Mouse (Mus musculus): ENCODE results near the gene Eda2r. TPM values are rescaled to one million over a fixed set of nuclear protein-coding genes. Genes with fewer than 3 reads are reported as not detected.

Eda2r gene
- polyA plus RNA-seq (2012; rRNA removed): 0.11 and 0.16 TPM in 2 replicates

GRCm38 (mm10) chrX:97377065-97377421, at the start of gene Eda2r:
Gene Eda2r (minus strand): TSS chrX:97377216.
- no peak within 1 kb of the TSS for H3K27ac ChIP-seq (ENCODE audit: insufficient read depth, low read length)
- DNase-seq: peak in 1 of 2 experiments; percentile 0
- H3K4me1 ChIP-seq (ENCODE audit: control insufficient read depth, insufficient read depth, low read length): no peaks in the 10 kb centered on the region
- H3K4me3 ChIP-seq (replicated peaks; ENCODE audit: insufficient read depth, low read depth, low read length): no peak within 1 kb of the TSS
- 9% methylated on average over 8 of the region's 8 CpGs for WGBS
- no peaks in the 10 kb centered on the region for H3K27me3 ChIP-seq (ENCODE audit: control insufficient read depth, insufficient read depth, low read length)
- TF ChIP-seq CTCF (IDR thresholded peaks at IDR 0.05; ENCODE audit: borderline replicate concordance, insufficient read depth, low read depth, low read length) (no peak), POLR2A (IDR thresholded peaks at IDR 0.05; ENCODE audit: borderline replicate concordance, insufficient read depth, low read length) (no peak)

- TF ChIP-seq CTCF (IDR thresholded peaks at IDR 0.05; ENCODE audit: borderline replicate concordance, insufficient read depth, low read depth, low read length): no peak
- TF ChIP-seq POLR2A (IDR thresholded peaks at IDR 0.05; ENCODE audit: borderline replicate concordance, insufficient read depth, low read length): no peak
- H3K4me1 ChIP-seq (ENCODE audit: control insufficient read depth, insufficient read depth, low read length): no peaks in the 10 kb centered on the region
- no peak for DNase-seq
- no peak overlapping the region for H3K27ac ChIP-seq (ENCODE audit: insufficient read depth, low read length)
- H3K4me3 ChIP-seq (replicated peaks; ENCODE audit: insufficient read depth, low read depth, low read length): no peak overlapping the region
- 72% methylated on average over 2 of the region's 2 CpGs for whole genome bisulfite sequencing
- H3K27me3 ChIP-seq (ENCODE audit: control insufficient read depth, insufficient read depth, low read length): no peaks in the 10 kb centered on the region
Observed at GRCm38 (mm10) chrX:97397872-97398271, 20.9 kb upstream of the Eda2r start.

GRCm38 (mm10) chrX:97378076-97378475, 1.1 kb upstream of the Eda2r start:
- TF ChIP-seq CTCF (IDR thresholded peaks at IDR 0.05; ENCODE audit: borderline replicate concordance, insufficient read depth, low read depth, low read length) (no peak), POLR2A (IDR thresholded peaks at IDR 0.05; ENCODE audit: borderline replicate concordance, insufficient read depth, low read length) (no peak)
- Histone ChIP-seq H3K4me3 (replicated peaks; ENCODE audit: insufficient read depth, low read depth, low read length) (no peak overlapping the region), H3K27me3 (ENCODE audit: control insufficient read depth, insufficient read depth, low read length) (no peaks in the 10 kb centered on the region), H3K27ac (ENCODE audit: insufficient read depth, low read length) (no peak overlapping the region), H3K4me1 (ENCODE audit: control insufficient read depth, insufficient read depth, low read length) (no peaks in the 10 kb centered on the region)
- DNase-seq: no peak
- 83% methylated on average over 1 of the region's 1 CpGs for WGBS

- WGBS: 8% methylated on average over 15 of the region's 15 CpGs
- H3K27ac ChIP-seq (ENCODE audit: insufficient read depth, low read length): no peak overlapping the region
Observed at GRCm38 (mm10) chrX:97376321-97377064, 523 bp downstream of the Eda2r start.

GRCm38 (mm10) chrX:97372826-97373225, 4.2 kb downstream of the Eda2r start:
- H3K27me3 ChIP-seq (ENCODE audit: control insufficient read depth, insufficient read depth, low read length): no peaks in the 10 kb centered on the region
- 63% methylated on average over 2 of the region's 2 CpGs for WGBS
- DNase-seq: no peak
- TF ChIP-seq CTCF (IDR thresholded peaks at IDR 0.05; ENCODE audit: borderline replicate concordance, insufficient read depth, low read depth, low read length) (no peak), POLR2A (IDR thresholded peaks at IDR 0.05; ENCODE audit: borderline replicate concordance, insufficient read depth, low read length) (no peak)
- H3K4me3 ChIP-seq (replicated peaks; ENCODE audit: insufficient read depth, low read depth, low read length): no peak overlapping the region
- H3K4me1 ChIP-seq (ENCODE audit: control insufficient read depth, insufficient read depth, low read length): no peaks in the 10 kb centered on the region
- no peak overlapping the region for H3K27ac ChIP-seq (ENCODE audit: insufficient read depth, low read length)

More at GRCm38 (mm10) chrX:97376321-97377064, 523 bp downstream of the Eda2r start:
- H3K4me1 ChIP-seq (ENCODE audit: control insufficient read depth, insufficient read depth, low read length): no peaks in the 10 kb centered on the region
- TF ChIP-seq POLR2A (IDR thresholded peaks at IDR 0.05; ENCODE audit: borderline replicate concordance, insufficient read depth, low read length) (no peak), CTCF (IDR thresholded peaks at IDR 0.05; ENCODE audit: borderline replicate concordance, insufficient read depth, low read depth, low read length) (no peak)
- peak in 1 of 2 experiments; percentile 2 for DNase-seq
- no peak overlapping the region for H3K4me3 ChIP-seq (replicated peaks; ENCODE audit: insufficient read depth, low read depth, low read length)
- no peaks in the 10 kb centered on the region for H3K27me3 ChIP-seq (ENCODE audit: control insufficient read depth, insufficient read depth, low read length)

- no peaks in the 10 kb centered on the region for H3K4me1 ChIP-seq (ENCODE audit: control insufficient read depth, insufficient read depth, low read length)
- DNase-seq: no peak
- TF ChIP-seq POLR2A (IDR thresholded peaks at IDR 0.05; ENCODE audit: borderline replicate concordance, insufficient read depth, low read length) (no peak), CTCF (IDR thresholded peaks at IDR 0.05; ENCODE audit: borderline replicate concordance, insufficient read depth, low read depth, low read length) (no peak)
- no peaks in the 10 kb centered on the region for H3K27me3 ChIP-seq (ENCODE audit: control insufficient read depth, insufficient read depth, low read length)
- WGBS: 96% methylated on average over 1 of the region's 1 CpGs
- no peak overlapping the region for H3K27ac ChIP-seq (ENCODE audit: insufficient read depth, low read length)
- H3K4me3 ChIP-seq (replicated peaks; ENCODE audit: insufficient read depth, low read depth, low read length): no peak overlapping the region
Observed at GRCm38 (mm10) chrX:97369206-97369605, 7.8 kb downstream of the Eda2r start.

GRCm38 (mm10) chrX:97368741-97369140, 8.3 kb downstream of the Eda2r start:
- no peak for TF ChIP-seq POLR2A (IDR thresholded peaks at IDR 0.05; ENCODE audit: borderline replicate concordance, insufficient read depth, low read length)
- no peak for TF ChIP-seq CTCF (IDR thresholded peaks at IDR 0.05; ENCODE audit: borderline replicate concordance, insufficient read depth, low read depth, low read length)
- Histone ChIP-seq H3K4me1 (ENCODE audit: control insufficient read depth, insufficient read depth, low read length) (no peaks in the 10 kb centered on the region), H3K27me3 (ENCODE audit: control insufficient read depth, insufficient read depth, low read length) (no peaks in the 10 kb centered on the region), H3K4me3 (replicated peaks; ENCODE audit: insufficient read depth, low read depth, low read length) (no peak overlapping the region), H3K27ac (ENCODE audit: insufficient read depth, low read length) (no peak overlapping the region)
- DNase-seq: no peak
- WGBS: 86% methylated on average over 2 of the region's 2 CpGs

GRCm38 (mm10) chrX:97360919-97361318, 16.1 kb downstream of the Eda2r start:
- WGBS: 40% methylated on average over 2 of the region's 2 CpGs
- no peak for TF ChIP-seq POLR2A (IDR thresholded peaks at IDR 0.05; ENCODE audit: borderline replicate concordance, insufficient read depth, low read length)
- TF ChIP-seq CTCF (IDR thresholded peaks at IDR 0.05; ENCODE audit: borderline replicate concordance, insufficient read depth, low read depth, low read length): no peak
- no peak for DNase-seq
- H3K27me3 ChIP-seq (ENCODE audit: control insufficient read depth, insufficient read depth, low read length): no peaks in the 10 kb centered on the region
- H3K27ac ChIP-seq (ENCODE audit: insufficient read depth, low read length): no peak overlapping the region
- H3K4me3 ChIP-seq (replicated peaks; ENCODE audit: insufficient read depth, low read depth, low read length): no peak overlapping the region
- no peaks in the 10 kb centered on the region for H3K4me1 ChIP-seq (ENCODE audit: control insufficient read depth, insufficient read depth, low read length)
